Mouse (Mus musculus) Patski (cell line): ENCODE measurements around the gene Arhgap8. TPM values are rescaled to one million over a fixed set of nuclear protein-coding genes. Genes with fewer than 3 reads are reported as not detected.

ENCODE experiments used
- ATAC-seq: fragments of 100-300 bp; one replicate; pipeline ENCODE4 v1.8.0; 2021
- CTCF ChIA-PET: fragments of 350-600 bp; sonication (Branson Sonifier 250); formaldehyde crosslinking; loops from one replicate; lab custom pipeline; 2022; ENCODE audit warnings: inconsistent platforms; lab: Charles Lee
- POLR2A ChIA-PET: fragments of 350-600 bp; sonication (Branson Sonifier 250); formaldehyde crosslinking; loops from one replicate; lab custom pipeline; 2022; ENCODE audit warnings: antibody characterized with exemption, inconsistent platforms; lab: Charles Lee
- DNase-seq: peaks from one replicate; pipeline ENCODE4 v3.0.0-alpha.2; 2011; ENCODE audit warnings: low read depth, low spot score
- H3K27me3 ChIP-seq: fragments of 371-371 bp; one replicate; pipeline ENCODE4 v1.5.1; 2021
- CTCF ChIP-seq: fragments of 100-300 bp; IDR thresholded peaks from one replicate; pipeline ENCODE4 v1.5.1; 2021
- in situ Hi-C: fragments of 300-500 bp; cut with MboI; formaldehyde crosslinking; loops from 3 replicates; pipeline ENCODE4 v1.11.1; 2018; ENCODE audit warnings: low pct_unique_long_range_greater_than_20kb, mixed read lengths
- polyA plus RNA-seq: library from polyadenylated mRNA; unstranded; gene quantifications from one replicate; pipeline ENCODE4 v1.2.3, GENCODE M21; 2021

Gene Arhgap8
- polyA plus RNA-seq, 1 experiment from 2014 or later = 0.39 TPM

DNA sequence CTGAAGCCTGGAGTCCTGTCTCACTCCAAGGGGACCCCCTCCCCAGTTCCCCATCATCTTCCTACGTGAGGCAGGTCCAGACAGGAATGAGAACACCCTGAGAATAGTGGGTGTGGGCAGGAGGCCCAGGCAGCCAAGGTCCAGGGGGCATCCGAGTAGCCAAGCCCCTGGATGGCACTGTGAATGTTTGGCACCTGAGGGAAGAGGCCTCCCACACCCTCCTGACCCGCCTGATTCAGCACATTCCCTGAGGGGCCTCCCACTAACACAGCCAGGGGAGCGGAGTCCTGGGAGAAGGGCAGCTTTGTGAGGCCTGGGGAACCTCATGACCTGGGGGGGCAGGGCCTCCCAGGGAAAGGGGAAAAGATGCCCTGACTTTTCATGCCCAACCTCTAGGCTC lies 23.8 kb upstream of the Arhgap8 start:
- H3K27me3 ChIP-seq = no peaks in the 10 kb centered on the region
- ChIA-PET POLR2A (no interaction called here), CTCF (no interaction called here)
- ATAC-seq (no peak), DNase-seq (no peak)
- in situ Hi-C loops = no loop called here
- TF ChIP-seq CTCF = no peak

DNA sequence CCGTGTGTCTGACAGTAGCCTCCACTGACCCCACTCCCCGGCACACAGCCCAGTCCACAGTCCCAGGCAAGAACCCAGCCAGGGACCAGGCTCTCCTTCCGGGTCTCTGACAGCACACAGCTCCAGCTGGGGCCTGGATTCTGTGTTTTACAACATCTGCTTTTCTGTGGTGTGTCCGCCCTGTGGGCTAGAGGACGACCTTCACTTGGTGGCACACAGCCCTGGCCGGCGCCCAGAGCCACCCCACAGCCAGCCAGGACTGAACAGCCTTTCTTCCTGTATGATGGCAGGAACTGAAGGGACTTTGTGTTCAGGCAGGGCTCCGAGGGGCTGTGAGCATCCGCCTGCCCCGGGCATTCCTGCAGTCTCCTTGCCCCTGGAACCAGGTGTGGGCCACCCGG lies 22.2 kb upstream of the Arhgap8 start:
- ChIA-PET CTCF (interaction anchor here (1.8 kb wide), 1 partner anchor 26 kb away, joined by 6 read pairs; no protein-coding TSS in a partner anchor), POLR2A (no interaction called here)
- DNase-seq = no peak
- no peaks in the 10 kb centered on the region for H3K27me3 ChIP-seq
- in situ Hi-C loops = no loop called here
- no peak for ATAC-seq
- no peak for TF ChIP-seq CTCF

DNA sequence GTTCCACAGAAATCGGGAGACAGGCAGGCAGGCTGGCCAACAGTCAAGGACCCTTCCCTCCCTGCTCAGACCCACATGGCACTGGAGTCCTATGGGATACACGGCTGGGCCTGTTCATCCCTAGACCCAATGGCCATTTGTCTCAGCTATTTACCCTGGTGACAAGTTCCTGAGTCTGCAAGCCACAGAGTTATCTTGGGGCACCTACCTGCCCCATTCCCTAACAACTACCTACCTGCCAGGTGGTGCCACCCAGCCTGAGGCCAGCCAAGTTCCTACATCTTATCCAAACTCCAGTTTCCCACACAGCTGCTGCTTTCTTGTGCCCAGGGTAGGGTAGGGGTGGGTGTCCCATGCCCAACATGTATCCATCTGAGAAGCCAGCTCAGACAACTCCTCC lies 21.7 kb upstream of the Arhgap8 start:
- in situ Hi-C loops = no loop called here
- no peaks in the 10 kb centered on the region for H3K27me3 ChIP-seq
- ChIA-PET POLR2A (interaction anchor here (0.6 to 1.3 kb wide), 4 partner anchors 9 to 25 kb away, joined by 3 to 4 read pairs (median 3); no protein-coding TSS in a partner anchor), CTCF (interaction anchor here (1.3 to 1.8 kb wide), 2 partner anchors 23 to 27 kb away, joined by 3 to 6 read pairs; no protein-coding TSS in a partner anchor)
- ATAC-seq (no peak), DNase-seq (no peak)
- no peak for TF ChIP-seq CTCF

DNA sequence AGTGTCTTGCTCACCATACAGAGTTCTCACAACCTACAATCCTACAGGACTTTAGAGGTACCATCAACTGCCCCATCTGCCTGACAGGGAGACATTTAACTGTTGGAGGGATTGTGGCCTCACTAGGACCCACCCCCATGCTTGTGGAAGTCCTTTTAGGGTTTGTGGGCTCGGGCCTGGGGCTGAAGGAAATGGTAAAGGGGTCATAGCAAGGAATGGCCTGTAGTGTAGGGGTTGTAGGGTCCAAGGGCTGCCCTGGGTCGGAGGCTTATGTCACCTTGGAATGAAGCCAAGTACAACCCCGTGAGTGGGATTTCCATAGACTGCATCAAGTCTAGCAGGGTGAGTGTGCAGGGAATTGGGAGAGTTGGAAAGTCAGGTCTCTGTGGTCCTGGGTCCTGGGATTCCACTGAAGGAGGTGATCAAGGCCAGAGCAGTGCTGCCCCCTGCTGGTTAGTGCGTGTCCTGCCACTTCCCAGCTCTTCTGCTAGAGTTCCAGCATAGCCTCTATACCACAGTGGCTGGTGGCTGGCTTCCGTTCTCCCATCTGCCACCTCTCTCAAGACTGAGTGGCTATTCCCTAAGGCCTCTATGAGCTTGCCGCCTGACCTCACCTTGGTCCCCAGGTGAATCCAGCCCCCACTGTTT lies 19.6 kb upstream of the Arhgap8 start:
- POLR2A ChIA-PET = no interaction called here
- in situ Hi-C loops = no loop called here
- H3K27me3 ChIP-seq = no peaks in the 10 kb centered on the region
- no peak for DNase-seq
- TF ChIP-seq CTCF = no peak
- ATAC-seq = peak; percentile 49
- CTCF ChIA-PET = interaction anchor here (0.7 to 2.9 kb wide), 8 partner anchors 11 to 59 kb away, joined by 3 to 32 read pairs (median 5); partner anchors contain the start of gene Prr5

DNA sequence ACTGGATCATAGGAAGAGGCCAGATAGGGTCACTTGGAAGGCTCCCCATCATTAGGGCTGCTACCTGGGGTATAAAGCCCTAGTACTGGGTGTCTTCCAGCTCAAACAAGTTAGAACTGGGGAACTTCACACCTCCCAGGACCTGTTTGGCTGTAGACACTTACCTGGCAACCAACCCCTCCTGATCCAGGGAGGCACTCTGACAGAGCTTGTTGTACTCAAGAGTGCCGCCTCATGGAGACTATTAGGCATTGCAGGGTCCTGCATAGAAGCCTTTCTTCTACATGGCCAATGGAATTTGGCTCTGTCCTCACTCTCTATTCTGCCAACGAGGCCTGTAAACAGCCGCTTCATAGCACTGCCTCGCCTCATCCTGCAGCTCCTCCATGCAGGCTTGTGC lies 17.9 kb upstream of the Arhgap8 start:
- in situ Hi-C loops = no loop called here
- ATAC-seq = no peak
- TF ChIP-seq CTCF = no peak
- no peak for DNase-seq
- ChIA-PET CTCF (interaction anchor here (0.7 to 2.9 kb wide), 8 partner anchors 9 to 39 kb away, joined by 3 to 32 read pairs (median 5); partner anchors contain the start of gene Prr5), POLR2A (interaction anchor here (1.1 kb wide), 1 partner anchor 12 kb away, joined by 4 read pairs; no protein-coding TSS in a partner anchor)
- no peaks in the 10 kb centered on the region for H3K27me3 ChIP-seq

DNA sequence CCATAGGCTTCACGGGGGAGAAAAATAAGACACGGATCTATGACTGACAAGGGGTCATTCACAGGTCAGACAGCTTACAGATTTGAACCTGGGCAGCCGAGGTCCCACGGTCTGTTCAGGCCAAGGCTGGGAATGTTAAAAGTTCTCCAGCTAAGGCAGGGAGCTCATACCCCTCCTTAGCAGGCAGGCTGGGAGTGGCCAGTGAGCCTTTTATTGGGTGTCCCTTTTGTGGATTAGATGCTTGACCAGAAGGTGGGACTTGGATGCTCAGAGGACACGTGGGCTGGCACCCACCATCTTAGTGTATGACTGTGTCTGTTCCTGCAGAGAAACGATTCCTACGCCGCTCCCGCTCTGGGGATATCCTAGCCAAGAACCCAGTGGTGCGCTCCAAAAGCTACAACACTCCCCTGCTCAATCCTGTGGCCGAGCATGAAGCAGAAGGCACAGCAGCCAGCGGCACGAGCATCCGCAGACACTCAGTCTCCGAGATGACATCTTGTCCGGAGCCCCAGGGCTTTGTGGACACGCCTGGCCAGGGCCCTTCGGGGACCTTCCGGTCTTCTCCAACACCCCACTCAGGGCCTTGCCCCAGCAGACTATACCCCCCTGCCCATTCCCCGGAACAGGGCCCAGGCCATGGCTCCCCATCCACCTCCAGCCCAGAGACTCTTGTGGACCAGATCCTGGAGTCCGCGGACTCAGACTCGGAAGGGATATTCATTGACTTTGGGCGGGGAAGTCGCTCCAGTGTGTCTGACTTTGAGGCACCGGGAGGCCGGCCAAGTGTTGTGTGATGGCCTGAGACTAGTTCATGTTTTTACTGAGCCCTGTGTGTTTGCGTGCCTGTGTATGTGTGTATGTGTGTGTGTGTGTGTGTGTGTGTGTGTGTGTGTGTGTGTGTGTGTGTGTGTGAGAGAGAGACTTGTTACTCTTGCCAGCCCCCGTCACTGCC lies 17.2 kb upstream of the Arhgap8 start:
- ChIA-PET CTCF (interaction anchor here (0.7 to 2.9 kb wide), 7 partner anchors 8 to 39 kb away, joined by 3 to 32 read pairs (median 4); partner anchors contain the start of gene Prr5), POLR2A (interaction anchor here (1.1 kb wide), 1 partner anchor 11 kb away, joined by 4 read pairs; no protein-coding TSS in a partner anchor)
- ATAC-seq = no peak
- H3K27me3 ChIP-seq = no peaks in the 10 kb centered on the region
- in situ Hi-C loops = no loop called here
- TF ChIP-seq CTCF = no peak
- DNase-seq = no peak

DNA sequence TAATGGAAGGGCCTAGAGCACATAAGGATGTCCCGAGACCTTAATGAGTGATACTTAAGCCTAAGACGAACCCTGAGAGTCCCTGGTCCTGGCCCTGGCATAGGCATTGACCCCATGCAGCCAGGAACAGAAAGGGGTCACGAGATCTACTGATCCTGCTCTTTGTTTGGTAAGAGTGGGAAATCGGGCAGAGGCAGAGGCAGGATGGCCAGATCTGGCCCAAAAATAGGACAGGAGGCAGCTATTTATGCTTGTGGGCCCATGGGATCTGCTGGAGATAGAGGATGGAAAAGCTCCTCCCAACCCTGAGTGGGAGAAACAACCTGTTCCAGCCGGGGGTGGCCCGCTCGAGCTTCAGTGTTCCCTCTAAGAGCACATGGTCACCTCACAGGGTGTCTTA lies 15.9 kb upstream of the Arhgap8 start:
- ChIA-PET POLR2A (no interaction called here), CTCF (interaction anchor here (0.8 kb wide), 1 partner anchor 10 kb away, joined by 3 read pairs; no protein-coding TSS in a partner anchor)
- no peak for TF ChIP-seq CTCF
- ATAC-seq = no peak
- in situ Hi-C loops = no loop called here
- no peaks in the 10 kb centered on the region for H3K27me3 ChIP-seq
- no peak for DNase-seq

DNA sequence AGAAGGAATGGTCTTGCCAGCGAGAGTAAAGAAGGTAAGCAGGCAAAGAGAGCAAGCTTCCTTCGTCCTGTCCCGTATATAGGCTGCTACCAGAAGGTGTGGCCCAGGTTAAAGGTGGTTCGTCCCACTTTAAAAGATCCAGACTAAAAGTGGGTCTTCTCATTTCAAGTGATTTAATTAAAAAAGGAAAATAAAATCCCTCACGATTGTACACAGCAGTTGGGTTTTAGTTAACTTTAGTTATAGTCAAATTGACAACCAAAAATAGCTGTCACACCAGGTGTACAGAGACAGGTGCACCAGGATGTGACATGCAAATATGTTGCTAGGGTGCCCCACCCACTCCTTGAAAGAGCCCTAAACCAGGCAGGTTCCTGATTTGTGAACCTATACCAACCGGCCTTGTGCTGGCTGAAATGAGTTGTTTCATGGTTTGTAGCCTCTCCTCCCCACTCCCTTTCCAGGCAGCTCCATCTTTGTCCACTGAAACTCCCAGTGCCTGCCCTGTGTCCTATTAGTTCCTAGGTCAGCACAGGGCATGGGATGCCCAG lies 14.4 kb upstream of the Arhgap8 start:
- TF ChIP-seq CTCF = no peak
- DNase-seq (no peak), ATAC-seq (no peak)
- in situ Hi-C loops = no loop called here
- no peaks in the 10 kb centered on the region for H3K27me3 ChIP-seq
- ChIA-PET POLR2A (interaction anchor here (1.3 kb wide), 1 partner anchor 9 kb away, joined by 4 read pairs; no protein-coding TSS in a partner anchor), CTCF (no interaction called here)

DNA sequence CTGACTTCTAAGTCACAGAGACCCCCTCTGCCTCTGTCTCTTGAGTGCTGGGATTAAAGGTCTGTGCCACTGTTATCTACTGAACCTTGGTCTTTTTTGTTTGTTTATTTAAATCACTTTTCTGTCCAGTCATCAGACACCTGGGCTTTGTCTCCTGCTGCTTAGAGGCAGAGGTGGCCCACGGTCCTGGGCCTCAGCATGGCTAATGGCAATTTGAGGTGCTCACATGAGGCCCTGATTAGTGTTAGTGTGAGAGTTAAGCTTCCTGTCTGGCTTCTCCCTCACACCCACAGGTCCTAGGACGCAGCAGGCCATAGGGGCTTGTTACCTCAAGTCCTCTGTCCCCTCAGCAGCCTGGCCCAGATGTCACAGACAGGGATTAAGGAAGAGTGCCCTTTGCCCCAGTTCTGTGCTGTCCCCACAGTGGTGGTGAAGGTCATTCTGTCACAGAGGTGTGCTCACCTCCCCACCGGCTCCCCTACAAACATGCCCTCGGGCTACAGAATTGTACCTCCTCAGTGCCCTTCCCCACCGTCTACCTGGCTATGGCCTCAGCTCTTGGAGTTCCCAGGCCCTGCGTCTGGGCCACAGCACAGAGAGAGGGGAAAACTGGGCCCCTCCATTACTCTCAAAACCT lies 12.8 kb upstream of the Arhgap8 start:
- CTCF ChIA-PET = no interaction called here
- no peaks in the 10 kb centered on the region for H3K27me3 ChIP-seq
- POLR2A ChIA-PET = no interaction called here
- TF ChIP-seq CTCF = no peak
- DNase-seq = no peak
- in situ Hi-C loops = no loop called here
- no peak for ATAC-seq
